Mouse (Mus musculus) adrenal gland, postnatal 25 days (tissue): Measurements from ENCODE around the gene Abi3. TPM values are rescaled to one million over a fixed set of nuclear protein-coding genes. Genes with fewer than 3 reads are reported as not detected.

Experiments used
- DNase-seq: peaks from one replicate; pipeline ENCODE4 v3.0.0; 2021; ENCODE audit warnings: mixed read lengths
- total RNA-seq: library from RNA; stranded (reverse); gene quantifications from 2 replicates; pipeline ENCODE4 v1.2.3, GENCODE M21; 2021

Gene Abi3
- total RNA-seq, 1 experiment from 2014 or later: 15.2 TPM

DNA sequence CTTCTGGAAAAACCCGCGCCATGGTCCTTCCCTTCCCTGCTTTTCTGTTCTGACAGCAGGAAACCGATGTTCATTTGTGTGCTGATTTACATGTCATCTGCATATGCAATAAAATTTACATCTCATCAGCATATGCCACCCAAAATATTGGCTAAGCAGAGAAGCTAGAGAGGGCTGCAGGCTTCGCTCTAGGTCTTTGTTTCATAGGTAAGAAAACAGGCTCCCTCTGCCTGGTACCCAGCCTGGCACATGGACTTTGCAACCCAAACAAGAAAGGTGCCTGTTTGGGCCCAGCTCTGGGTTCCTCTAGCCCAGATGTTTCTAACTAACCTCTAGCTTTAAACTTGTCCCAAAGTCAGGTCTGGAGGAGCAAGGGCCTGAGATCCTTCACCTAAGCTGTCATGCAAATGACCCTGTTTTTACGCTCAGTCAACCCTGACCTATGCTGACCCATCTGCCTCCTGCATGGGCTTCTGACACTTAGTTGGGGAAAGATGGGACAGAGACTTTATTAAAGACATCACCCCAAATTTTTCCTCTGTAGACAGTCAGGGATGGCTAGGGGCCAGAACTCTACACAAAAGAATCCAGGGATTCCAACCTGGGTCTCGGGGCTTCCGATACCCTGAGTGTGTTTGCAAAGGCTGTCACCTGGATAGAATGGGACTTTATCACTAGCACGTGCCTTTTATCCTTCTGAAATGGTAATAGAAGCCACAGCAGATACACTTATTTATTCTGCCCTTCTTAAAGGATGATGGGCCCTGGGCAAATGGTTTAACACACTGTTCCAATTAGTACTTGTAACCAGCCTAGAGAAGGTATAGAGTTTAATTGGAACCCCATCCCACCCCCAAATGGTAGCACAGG lies 3.0 kb downstream of the Abi3 start:
- DNase-seq: no peak

DNA sequence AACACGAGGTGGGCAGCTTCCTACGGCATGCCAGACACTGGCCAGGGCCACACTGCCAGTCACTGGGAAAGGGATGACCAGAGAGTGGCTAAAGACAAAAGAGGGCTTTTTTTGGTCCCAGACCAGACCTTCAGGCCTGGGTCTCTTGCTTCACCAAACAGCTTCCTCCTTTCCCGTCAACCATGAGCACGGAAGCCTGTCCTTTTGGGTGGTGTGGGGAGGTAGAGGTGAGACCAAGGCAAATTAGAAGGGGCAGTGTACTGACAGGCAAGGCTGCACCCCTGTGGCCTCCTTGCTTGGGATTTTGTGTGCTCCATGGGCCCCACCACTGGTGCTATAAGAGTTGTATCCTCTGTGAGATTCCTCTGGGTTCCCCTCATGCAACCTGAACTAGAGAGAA lies 3.7 kb downstream of the Abi3 start:
- no peak for DNase-seq

DNA sequence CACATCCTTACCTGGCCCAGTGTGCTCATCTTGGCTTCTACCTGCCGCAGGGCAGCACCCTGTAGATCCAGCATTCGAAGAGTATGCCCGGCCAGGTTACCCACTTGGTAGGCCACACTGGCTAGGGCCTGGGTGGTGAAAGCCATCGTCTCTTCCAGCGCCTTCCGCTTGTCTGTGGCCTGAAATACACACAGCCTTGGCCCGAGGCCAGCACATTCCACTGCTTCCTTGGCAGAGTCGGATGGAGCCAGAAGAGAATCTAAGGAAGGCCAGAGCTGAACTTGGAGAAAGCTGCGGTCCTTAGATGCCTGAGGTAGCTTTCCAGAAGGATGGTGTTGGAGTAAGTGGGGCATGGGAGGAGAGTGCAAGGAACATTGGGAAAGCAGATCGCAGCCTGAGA lies 5.2 kb downstream of the Abi3 start, which contains the start of gene Gngt2:
TSS of gene Gngt2 (plus strand) at position 158 of the 400 bp plus-strand sequence.
- peak; percentile 89 for DNase-seq

DNA sequence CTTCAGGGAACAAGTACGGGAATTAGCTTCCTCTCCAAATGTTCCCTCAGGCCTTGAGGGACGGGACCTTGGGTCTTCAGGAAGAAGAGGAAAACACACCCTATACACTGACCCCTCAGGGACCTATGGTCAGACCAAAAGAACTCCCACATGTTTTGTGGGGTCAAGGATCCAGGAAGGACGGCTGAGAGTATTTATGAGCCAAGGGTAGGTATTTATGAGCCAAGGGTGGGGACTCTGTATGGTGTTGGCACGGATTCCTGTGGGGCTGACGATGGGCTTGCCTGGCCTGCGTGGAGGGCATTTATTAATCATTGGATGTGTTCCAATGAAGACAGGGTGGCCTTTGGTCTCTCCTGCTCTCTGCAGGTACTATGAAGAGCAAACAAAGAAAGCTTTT lies 5.8 kb downstream of the Abi3 start:
- no peak for DNase-seq

DNA sequence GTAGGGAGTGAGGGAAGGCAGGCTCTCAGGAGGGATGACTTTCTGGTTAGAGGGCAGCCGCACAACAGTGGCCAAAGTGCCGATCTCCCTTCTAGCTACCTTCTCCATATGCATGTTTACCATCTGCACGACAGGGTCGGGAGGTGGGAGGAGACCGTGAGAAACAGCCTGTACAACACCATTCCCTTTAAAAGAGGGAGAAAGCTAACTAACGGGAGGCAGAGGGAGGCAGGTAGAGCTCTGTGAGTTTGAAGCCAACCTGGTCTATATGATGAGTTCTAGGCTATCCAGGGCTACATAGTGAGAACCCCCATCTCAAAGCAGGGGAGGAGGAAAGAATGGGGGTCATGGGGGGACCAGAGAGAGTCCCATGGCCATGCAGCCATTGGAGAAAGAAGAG lies 6.4 kb downstream of the Abi3 start:
- DNase-seq: no peak

DNA sequence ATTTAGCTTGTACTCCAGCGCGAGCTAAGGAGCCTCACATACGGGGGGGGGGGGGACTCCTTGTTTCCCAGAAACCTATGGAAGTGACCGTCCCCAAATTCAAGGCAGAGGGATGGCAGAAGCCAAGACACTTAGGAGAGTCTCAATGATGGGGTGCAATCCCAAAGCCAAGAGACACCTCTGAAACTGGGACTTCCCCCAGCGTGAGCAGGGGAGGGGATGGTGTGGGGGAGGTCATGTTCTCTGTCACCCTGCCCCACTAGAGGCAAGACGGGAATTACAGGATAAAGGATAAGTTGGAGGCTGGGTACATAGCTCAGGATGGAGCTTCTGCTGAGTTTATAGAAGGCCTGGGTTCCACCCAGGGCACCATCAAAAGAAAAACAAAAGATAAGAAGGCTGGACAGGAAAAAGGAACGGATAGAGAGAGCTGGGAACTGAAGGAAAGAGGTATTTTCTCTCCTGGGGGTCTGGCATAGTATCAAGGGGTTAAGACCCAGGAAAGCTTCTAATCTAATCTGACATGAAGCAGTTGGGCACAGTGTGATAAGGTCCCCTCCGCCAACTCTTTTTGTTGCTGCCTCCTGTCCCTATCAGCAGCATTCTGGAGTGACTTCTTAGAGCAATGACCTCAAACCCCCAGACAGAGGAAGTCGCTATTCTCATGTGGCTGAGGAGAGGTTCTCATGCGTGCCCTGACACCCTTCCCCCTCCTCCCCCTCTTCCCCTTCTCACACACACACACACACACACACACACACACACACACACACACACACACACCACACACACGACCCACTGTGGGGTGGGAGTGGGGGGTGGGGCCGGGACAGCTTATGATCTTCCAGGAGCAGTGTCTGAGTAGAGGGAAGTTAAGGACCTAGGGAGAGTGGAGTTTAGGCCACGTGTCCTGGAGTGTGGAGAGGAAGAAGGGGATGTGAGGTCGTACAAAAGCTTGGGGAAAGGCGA lies 7.2 kb downstream of the Abi3 start:
- no peak for DNase-seq

DNA sequence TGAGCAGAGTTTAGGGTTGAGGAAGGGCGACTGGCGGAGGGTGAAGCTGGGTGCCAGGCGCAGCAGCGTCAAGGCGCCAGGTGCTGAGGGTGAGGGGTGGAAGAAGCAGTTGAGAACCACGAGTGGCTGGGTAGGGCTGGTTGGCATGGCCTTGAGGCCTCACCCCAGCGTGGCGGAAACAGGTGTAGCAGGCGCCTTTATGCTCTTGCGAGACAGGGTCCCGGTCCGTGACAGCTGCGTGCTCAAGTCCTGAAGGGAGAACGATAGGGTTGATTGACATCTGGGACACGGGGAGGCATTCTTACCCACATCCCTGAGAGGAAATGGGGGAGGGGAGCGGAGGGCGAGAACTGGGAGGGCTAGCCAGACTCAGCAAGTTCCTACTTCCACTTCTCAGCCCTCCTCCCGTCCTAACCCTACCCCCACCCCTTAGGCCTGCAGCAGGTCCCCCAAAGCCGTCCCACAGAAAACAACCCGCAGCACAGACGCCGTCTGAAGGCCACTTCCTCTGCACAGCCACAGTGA lies 8.1 kb downstream of the Abi3 start:
- no peak for DNase-seq

DNA sequence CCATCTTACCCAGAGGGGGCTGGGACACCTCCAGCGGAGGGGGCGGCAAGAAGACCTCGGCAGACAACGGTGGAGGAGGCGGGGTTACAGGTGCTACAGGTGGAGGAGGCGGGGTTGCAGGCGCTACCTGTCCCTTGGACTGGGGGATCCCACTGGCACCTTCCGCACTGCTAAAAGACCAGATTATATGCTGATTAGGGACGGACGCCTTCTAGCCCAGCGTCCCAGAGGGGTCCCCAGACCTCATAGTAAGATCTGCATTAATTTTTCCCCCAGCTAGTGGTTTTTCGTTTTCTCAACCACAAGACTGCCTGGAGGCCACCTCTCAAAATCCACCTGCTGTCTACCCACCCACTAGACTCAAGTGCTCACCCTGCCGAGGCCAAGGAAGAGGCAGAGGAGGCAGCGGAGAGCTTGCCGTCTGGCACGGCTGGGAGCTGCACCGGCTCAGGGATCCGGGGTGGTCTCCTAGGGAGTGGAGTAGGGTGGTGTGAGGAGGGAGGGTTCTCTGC lies 8.6 kb downstream of the Abi3 start:
- DNase-seq: no peak

DNA sequence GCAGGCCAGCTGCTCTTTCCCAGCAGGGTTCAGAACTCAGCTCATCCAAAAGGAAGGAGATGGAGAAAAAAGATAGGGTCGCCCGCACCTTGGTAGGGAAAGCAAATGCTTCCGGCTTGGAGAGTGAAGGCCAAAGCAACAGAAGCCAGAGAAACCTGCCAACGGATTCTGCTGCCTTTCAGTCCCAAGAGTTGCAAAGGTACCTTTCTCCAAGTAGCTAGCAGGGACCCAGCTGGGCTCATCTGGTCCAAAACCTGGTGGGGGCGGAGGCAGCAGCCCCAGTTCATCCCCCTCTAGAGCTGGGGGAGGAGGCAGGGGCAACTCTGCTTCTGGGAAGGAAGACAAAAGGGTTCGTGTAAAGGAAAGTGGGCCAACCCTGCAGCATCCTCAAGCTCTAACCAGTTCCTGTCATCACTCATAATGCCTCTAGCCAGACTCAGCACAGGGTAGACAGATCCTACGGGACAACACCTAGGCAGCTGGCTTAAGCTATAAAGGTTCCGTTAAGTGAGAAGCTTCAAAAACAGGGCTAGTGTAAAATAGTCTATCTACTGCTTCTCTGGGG lies 9.2 kb downstream of the Abi3 start:
- DNase-seq: no peak

DNA sequence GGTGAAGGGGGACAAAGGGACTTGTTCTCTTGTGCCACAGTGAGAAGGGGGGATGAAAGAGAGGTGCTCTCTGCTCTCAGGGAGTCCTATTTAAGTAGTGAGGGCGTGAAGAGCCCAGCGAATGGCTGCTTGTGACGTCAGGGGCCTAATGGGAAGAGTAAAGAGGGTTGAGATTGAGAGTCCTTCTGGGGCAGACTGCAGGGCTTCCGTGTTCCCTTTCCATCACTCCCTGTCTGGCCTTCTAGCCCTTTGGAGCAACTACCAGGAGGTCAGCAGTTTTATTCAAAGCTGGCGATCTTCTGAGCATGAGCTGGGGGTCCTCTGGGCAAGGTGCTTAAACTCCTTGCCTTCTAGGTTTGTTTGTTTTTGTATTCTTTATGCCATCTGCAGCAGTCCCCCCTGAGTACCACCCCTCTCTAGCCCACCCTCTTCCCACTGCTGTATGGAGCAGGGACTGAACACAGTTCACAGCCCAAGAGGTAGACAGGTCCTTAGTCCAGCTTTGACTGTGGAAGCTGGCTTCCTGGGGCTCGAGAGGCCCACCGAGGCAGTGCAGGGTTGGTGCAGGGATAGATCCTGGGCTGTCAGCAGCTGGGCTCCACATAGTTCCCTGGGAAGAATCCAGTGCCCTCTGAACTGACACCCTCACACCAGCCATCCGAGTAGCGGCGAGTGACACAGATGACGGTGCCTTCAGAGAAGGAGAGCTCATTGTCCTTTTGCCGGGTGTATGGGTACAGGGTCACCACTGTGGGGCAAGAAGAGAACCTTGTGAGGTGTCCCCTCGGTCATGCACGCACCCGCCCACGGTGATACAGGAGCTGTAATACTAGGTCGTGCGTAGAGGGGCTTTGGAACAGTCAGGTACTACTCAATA lies 9.9 kb downstream of the Abi3 start:
- DNase-seq: no peak

DNA sequence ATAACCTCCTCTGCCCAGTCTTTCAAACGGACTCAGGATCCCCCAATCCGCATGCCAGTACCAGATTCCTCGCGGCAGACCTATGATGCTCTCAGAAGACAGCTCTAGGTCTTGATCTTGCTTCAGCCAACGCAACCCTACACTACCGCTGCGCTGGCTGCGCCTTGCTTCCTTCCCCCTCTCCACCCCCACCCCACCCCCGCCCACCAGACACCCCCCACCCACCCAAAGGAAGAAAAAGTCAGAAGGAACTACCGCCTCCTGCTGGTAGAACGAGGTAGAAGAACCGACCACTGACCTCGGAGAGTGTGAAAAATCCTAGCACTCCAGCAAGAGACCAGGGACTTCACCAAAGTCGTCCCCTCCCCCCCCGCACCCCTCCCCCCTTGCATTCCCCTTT lies 10.6 kb downstream of the Abi3 start:
- DNase-seq: no peak

DNA sequence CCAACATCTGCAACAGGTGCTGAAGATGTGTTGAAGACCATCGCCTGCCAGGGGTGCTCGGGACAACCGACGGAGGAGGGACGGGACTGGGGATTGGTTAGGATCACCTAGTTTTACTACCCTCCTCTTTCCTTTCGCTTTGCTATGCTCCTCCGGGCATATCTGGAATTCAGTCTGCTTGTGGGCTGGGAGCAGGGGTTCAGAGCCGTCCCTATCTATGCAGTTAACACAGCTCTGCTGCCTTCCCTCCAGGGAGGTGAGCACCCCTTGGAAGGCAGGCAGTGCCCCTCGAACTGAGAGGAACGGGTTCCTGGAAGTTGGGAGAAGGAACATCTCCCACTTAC lies 11.0 kb downstream of the Abi3 start:
- no peak for DNase-seq

DNA sequence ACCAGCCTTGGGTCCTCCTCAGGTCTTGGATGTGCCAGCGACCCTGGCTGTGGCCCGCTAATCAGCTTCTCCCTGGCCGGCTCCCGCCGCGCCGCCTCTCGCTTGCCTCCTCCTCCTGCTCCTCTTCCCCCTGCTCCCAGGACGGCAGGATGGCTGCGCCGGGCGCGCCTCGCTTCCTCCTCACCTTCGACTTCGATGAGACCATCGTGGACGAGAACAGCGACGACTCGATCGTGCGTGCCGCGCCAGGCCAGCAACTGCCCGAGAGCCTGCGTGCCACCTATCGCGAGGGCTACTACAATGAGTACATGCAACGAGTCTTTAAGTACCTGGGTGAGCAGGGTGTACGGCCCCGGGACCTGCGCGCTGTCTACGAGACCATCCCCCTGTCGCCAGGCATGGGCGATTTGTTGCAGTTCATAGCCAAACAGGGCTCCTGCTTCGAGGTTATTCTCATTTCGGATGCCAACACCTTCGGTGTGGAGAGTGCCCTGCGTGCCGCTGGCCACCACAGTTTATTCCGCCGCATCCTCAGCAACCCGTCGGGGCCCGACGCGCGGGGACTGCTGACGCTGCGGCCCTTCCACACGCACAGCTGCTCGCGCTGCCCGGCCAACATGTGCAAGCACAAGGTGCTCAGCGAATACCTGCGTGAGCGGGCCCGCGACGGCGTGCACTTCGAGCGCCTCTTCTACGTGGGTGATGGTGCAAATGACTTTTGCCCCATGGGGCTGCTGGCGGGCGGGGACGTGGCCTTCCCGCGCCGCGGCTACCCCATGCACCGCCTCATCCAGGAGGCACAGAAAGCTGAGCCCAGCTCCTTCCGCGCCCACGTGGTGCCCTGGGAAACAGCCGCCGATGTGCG lies 11.6 kb downstream of the Abi3 start:
- DNase-seq: no peak

DNA sequence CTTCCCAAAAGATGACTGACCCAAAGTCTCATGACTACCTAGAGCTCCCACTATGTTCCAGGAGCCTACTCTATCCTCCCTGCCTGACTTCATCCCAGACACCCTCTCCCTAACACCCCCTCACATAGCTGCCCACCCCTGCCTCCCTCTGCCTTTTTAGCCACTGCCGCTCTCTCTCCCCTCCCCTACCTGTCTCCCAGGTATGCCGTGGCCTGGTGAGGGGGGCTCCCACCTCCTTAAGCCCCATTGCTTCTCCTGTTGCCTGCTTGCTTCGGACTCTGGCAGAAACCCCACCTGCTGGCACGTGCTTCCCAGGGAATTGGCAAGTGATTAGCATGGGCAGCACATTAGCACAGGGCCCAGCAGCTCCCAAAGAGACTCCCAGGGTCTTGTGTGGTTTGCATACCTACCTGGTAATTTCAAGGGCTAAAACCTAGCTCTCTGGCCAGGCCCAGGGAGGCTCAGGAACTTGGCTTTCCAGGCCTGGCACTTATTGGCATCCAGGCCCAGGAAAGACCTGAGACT lies 12.7 kb downstream of the Abi3 start:
- DNase-seq: no peak

DNA sequence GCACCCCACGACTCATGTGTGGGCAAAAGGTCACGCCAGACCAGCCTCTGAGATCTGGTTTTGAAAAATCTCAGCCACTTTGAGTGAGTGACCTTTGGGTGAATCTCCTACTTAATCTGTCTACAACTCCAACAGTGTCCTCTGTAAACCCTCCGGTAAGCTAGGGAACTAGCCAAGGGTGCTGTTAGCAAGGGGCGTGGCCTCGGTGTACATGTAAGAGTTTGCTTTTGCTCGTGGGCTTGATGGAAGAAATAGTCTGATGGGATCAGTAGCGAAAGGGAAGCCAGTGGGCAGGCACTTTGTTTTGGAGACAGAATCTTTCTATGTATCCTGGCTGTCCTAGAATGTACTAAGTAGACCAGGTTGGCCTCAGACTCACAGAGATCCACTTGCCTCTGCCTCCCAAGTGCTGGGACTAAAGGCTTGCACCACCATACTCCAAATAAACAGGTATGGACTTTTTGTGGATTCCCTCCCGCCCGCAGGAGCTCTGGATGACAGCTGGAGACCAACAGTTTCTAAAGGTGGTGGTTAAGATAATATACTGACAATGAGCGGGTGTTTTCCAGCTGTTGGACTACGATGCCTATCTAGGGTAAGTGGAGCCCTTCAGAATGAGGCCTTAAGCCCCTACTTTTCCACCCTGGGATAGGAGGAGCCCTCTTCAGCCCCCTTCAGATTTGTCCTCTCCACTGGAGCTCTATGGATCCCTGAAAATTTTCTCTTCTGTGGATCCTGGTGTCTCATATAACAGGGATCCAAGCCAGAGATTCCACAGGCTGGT lies 13.9 kb downstream of the Abi3 start:
- no peak for DNase-seq

DNA sequence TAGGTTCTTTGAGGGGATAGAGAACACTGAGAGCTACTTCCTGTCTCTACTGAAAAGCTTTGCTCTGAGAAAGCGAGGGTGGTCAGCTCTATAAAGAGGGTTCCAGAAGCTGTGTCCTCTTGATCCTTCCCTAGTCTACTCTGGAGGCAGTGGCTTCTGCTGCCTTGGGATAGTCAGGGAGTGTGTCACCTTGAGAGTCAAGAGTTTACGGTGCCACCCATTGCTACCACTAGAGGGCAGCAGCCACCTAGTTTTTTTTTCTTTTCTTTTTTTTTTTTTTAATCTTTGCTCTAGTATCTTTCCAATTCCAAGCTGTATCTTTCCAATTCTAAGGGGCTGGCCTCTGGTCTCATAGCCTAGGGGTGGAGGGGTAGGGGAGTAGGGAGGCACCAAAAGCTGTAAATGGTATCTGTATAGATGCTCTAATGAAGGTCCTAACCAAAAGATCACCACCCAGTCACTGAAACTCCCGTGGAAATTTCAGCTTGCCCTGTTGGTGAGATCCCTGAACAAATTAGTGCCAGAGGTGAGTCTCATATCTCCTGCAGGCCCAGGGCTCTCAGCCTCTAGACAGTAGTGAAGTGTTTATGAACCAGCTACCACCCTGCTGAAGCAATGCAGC lies 14.7 kb downstream of the Abi3 start:
- peak; percentile 66 for DNase-seq

DNA sequence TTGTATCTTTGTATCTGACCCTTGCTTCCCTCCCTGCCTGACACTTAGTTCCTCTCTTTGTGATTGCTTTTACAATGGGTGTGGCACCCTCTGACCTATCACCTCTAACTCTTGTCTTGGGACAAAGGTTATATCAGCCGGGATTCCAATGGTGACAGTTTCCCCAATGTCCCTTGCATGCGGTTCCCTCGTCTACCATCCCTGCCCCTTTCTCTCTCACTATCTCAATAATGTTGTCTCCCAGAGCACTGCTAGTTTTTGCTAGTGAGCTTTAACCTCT lies 15.2 kb downstream of the Abi3 start:
- no peak for DNase-seq

DNA sequence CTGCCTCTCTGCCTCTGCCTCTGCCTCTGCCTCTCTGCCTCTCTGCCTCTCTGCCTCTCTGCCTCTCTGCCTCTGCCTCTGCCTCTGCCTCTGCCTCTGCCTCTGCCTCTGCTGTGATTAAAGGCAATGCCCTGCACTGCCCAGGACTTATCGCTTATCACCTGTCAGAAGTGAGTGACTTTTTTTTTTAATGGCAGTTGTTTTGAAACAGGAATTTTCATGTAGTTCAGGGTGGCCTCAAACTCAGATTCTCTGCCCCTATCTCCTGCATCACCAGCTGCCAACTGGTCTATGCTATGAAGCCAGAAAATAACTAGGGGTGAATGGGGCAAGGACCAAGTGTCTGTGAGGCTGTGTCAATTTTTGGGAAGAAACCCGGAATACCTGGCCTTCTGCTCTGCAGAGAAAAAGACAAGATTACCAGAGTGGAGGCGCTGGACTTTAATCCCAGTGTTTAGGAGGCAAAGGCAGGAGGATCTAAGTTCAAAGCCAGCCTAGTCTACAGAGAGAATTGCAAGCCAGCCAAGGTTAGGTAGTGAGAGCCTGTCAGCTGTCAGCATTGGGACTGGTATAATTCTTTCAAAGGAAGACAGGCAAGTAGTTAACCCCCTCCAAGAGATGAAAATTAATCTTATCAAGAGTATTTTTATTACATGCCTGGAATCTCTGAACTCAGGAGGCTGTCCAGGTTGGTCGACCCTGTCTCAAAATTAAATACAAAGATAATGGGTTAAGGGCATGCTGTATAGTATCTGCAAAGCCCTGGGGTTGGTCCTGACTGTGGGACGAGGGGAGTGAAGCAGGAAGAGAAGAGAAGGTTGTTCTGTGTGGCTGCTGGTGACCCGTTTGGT lies 15.7 kb downstream of the Abi3 start:
- no peak for DNase-seq
